Mouse (Mus musculus): ENCODE measurements around the gene Nrxn1.
"Not testable (repeated sequence)": the region's sequence is repeated elsewhere in the genome, so short reads cannot be mapped to it uniquely, and the experiment has no call there.

Gene Nrxn1

DNA sequence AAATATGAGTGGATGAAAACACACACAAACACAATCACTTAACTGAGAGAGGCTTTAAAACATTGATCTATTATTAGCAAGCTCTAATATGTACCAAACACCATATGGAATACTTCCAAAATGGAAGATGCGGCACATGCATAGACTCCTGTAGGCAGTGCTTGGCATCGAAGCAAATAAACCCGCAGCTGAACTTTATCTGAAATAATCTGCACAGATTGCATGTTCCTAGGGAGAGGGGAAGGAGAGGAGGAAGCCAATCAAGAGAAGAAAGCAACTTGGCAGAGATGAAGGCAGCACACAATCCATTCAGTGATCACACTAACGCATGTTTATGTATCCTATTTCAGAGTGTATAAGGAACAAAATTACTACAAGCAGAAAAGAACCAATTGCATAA, 542.5 kb downstream of the Nrxn1 start:
- peak; percentile 44 for DNase-seq

GRCm38 (mm10) chr17:90546806-90547205, 546.1 kb downstream of the Nrxn1 start:
- no peak for DNase-seq

DNA sequence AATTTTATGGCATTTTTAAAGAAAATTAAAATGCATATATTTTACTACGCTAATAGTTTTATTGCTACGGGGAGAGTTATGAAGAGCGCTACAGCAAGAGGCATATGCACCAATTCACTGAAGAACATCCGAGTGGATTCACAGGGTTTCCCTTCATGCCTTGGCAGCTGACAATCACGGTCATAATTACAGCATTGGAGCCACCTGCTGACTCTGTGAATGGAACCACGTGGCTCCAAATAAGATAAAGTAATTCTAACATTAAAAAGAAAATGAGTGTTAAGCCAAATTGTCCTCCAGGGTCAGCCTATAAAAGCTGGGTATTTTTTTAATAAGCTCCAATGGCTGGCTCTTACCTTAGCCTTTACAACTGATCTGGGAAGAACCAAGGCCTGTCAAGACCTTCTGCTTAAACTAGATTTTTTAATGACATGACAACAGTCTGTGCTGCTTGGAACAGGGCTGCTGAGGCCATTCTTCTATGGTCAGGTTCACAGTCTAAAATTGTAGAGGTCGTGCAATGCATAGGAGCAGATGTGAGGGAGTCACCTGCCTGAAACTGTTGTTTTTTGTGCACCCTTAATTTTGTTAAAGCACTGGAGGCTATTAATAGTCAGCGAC, 548.1 kb downstream of the Nrxn1 start:
- DNase-seq = no peak

DNA sequence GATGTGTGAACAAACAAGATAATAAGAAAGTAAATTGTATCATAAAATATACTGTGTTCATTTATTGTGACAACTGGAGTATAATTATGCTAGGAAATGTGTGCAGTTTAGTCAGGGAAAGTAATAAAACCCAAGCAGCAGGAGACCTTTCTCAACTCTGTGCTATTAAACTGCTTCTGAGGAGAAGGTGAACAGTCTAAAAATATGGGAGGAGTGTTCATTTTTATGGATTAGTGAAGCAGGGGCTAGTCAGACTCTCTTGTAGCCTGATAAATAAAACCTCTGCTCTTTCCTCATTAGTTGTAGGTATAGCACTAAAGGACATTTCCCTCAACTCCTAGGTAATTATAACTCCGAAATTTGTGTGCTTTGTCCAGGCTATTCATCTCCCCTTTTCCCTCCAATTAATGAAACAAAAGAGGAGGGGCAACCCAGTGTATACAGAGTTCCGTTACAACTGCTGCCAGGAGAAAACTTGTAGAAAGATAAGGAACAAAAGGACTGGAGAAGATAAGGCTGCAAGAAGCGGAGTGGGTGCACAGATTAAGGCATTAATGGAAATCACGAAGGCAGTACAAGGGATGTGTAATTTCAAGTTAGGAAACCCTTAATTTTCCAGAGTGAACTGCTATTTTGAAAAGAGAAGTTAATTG, 548.8 kb downstream of the Nrxn1 start:
- DNase-seq = no peak

- DNase-seq = peak; percentile 37
Observed at GRCm38 (mm10) chr17:90531443-90531842, 561.4 kb downstream of the Nrxn1 start.

- no peak for DNase-seq
Observed at GRCm38 (mm10) chr17:90506026-90506425, 586.8 kb downstream of the Nrxn1 start.

GRCm38 (mm10) chr17:90503999-90504398, 588.9 kb downstream of the Nrxn1 start:
- DNase-seq = not testable (repeated sequence)

DNA sequence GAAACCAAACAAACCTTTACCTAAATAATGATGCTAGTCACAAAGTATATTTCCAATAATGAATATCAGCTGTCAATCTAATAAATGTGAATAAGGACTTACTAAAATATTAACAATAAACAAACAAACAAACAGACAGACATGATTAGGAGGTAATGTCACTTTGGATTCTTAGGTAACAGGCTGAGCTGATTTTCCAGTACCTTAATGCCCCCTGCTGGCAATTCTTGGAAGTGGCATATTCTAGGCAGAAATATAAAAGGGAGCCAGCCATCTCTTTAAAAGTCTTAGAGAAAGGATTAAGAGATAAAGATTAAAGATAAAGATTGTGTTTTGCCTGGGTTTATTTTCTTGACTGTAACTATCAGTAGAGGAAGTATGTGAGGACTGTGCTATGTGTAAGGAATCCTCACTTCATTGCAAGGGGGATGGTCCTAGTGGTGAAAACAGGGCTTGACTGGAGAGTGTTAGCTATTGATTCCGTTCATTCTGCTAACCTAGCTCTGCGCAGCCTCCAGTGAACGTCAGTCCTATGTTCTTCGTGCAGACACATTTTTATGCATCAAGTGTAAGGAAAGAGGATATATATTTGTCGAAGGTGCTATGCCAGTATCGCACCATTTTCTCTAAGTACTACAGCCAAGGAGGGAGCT, 591.7 kb downstream of the Nrxn1 start:
- peak; percentile 51 for DNase-seq

- DNase-seq = no peak
Observed at GRCm38 (mm10) chr17:90479531-90480250, 613.2 kb downstream of the Nrxn1 start.

GRCm38 (mm10) chr17:90456748-90457147, 636.1 kb downstream of the Nrxn1 start:
- DNase-seq = no peak

DNA sequence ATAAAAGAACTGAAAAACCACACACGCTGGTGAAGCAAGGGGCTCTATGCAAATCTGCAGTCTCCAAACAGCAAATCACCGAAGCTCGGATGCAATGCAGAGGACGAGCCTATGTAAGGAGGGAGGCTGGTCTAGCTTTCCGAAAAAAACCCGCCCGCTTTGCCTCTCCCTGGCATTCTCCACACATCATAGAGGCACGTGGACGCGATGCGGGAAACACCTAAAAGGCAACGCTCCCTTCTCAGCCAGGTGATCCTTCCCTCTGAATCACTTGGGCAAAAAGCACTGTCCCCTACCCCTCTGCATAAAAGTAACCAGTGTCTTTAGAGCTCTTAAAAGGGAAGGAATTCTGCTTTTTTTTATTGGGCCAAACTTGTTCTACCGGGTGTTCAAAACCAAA, 637.0 kb downstream of the Nrxn1 start:
- peak; percentile 75 for DNase-seq

DNA sequence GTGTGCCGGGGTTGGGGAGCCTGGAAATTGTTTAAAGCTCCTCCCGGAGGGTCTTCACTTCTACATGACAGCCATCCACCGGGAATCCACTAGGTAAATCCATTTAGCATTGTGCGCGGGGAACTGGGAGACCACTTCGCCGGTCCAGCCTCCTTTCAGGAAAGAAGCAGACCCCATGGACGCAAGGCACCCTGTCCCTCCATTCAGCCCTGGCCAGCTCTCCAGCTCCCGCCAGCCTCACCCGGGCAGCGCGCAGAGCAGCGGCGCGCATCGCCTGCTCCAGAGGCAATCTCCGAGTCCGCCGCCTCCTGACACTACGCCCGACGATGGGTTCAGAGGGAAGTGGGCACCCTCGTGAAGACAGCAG, 637.5 kb downstream of the Nrxn1 start:
- peak; percentile 58 for DNase-seq

DNA sequence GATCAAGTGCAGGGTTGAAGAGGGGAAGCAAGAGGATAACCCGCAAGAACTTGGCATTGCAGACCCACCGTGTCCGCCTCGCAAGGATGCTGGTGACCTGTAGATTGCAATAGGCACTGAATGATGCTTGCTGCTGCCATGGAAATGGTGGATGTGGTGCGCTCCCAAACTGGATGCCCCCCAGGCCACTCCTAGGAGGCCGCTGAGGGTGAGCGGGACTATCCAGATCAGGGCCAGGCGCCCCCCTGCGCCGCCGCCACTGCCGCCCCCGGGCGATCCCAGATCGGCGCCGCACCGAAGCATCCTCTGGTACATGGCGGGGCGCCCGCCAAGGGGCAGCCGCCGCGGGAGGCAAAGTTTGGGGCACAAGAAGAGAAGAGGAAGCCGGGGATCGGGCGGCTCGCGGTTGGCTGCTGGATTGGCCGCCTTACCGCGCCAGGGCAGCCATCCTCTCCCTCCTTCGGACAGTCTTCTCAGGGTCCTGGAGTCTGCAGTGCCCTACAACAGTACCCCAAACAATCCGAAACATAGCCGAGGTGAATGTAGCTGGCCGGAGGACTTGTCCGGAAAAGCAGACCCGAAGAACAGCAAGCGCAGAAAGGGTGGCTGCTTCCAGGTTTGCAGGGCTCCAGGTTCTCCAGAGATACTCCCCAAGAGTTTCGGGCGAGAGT, 638.0 kb downstream of the Nrxn1 start:
- DNase-seq = peak; percentile 73

GRCm38 (mm10) chr17:90454356-90454737, 638.5 kb downstream of the Nrxn1 start:
- peak; percentile 88 for DNase-seq

DNA sequence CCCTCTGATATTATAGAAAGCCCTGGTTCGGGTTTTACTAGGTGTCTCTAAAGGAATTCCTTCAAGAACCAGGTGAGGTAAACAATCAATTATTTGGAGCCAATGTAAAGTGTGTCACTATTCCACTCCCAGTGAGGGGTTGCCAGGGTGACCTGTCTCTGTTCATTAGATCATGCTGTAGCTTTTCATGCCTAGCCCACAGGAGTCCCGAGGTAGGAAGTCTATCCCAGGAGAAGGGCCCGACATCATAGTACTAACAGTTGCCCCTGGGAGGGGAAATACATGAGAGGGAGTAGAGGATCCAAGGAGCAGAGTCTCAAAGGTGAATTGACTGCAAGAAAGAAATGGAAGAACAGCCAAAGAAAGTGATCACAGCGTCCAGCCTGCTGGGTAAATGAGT, 639.6 kb downstream of the Nrxn1 start:
- DNase-seq = peak; percentile 38

- DNase-seq = peak; percentile 48
Observed at GRCm38 (mm10) chr17:90452770-90453169, 640.1 kb downstream of the Nrxn1 start.

DNA sequence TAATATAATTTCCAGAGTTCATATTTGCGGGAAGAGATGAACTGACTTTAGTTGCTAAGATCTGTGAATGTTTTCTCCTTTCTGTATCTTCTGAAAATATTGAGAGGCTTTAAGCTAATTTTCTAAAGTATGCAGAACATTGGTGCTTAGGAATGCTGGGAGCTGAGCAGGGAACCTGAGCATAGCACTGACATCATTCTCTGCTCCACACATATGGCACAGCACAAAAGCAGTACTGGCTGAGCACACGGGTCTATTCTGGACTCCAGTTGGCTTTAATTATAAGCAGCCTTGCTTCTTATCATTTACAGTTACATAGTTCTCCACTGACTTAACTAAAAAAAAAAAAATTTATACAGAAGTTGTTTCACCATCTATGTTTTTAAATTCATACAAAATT, 641.5 kb downstream of the Nrxn1 start:
- DNase-seq = no peak

DNA sequence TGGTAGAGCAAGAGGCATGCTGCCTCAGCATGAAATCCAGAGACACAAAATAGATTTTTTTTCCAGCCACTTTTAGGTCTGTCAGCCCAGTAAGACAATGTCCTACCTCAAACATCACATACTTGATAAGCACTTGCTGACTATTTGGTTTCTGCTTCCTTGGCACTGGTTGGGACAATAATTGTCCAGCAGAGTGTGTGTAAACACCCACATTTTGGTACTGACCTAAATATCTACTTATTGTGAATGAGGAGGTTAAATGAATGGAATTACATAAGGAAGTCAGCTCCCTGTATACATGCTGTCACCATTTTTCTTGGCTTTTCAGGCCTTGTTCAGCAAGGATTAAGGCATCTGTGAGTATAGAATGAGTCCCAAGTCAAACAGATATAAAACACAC, 649.8 kb downstream of the Nrxn1 start:
- no peak for DNase-seq

DNA sequence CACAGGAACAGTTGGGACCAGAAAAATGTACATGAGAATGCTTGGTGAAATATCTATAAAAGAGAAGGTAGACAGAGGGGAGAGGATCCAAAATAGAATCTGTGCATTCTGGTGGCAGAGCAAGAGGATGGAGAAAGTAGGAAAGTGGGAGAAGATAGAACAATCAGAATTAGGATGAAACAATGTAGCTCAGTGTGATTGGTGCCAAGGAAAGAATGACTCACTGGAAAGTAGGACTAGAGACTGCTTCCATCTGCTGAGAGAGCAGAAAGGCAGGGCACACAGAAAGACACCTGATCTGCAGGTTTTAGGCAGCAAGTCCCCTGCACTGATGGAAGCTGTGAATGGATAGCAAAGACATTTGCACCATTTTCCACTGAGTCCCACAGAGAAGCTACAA, 657.0 kb downstream of the Nrxn1 start:
- peak; percentile 61 for DNase-seq

DNA sequence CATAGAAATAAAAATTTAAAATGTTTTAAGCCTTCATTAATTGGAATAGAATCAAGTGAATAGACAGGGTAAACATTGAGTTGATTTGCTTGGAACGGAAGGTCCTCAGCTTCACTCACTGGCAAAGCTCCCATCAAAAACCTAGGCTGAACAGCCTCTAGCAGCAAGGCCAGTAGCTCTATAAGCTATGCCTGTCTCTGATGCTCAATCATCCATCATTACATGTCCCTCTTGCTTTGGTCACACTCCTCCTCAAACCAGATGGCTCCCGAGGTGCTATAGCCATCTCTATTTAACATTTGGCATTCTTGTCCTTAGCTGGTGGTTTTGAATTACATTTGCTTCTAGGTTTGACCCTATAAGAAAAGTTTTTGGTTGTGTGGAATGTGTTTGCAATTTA, 657.5 kb downstream of the Nrxn1 start:
- DNase-seq = no peak

GRCm38 (mm10) chr17:90430211-90430610, 662.7 kb downstream of the Nrxn1 start:
- DNase-seq = no peak

GRCm38 (mm10) chr17:90425974-90426373, 666.9 kb downstream of the Nrxn1 start:
- DNase-seq = peak; percentile 86

DNA sequence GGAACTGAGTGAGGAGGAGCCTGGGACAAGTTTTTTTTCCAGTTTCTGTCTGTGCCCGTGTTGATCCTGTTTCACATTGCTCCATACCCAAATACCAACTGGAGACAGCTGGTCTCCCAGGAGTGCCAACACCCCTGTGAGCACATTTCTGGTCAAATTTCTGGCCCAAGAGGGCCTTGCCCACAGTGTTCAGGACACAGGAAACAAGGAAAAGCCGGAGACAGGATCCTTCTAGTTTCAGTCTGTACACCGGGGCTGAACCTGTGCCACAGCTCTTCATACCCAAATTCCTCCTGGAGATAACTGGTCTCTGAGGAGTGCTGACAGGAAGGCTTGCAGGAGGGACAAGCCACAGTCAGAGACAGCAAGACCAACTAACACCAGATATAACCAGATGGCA, 670.3 kb downstream of the Nrxn1 start:
- peak; percentile 87 for DNase-seq

Measured in cerebellum, adult 11-12 months (tissue).